Mouse (Mus musculus) cerebellum, adult 2 months (tissue): ENCODE data around the gene Ascl4.

ENCODE experiments used
- CTCF ChIP-seq: fragments of 200-500 bp; IDR thresholded peaks from 2 replicates; pipeline ENCODE4 v1.5.1; 2011; ENCODE audit warnings: low read depth, mild to moderate bottlenecking, control low read depth, low read length, moderate library complexity, borderline replicate concordance; ENCODE audit not compliant: insufficient read depth
- POLR2A ChIP-seq: fragments of 200-500 bp; IDR thresholded peaks from 2 replicates; pipeline ENCODE4 v1.6.1; 2011; ENCODE audit warnings: low read length, control low read depth, borderline replicate concordance; ENCODE audit not compliant: insufficient read depth

DNA sequence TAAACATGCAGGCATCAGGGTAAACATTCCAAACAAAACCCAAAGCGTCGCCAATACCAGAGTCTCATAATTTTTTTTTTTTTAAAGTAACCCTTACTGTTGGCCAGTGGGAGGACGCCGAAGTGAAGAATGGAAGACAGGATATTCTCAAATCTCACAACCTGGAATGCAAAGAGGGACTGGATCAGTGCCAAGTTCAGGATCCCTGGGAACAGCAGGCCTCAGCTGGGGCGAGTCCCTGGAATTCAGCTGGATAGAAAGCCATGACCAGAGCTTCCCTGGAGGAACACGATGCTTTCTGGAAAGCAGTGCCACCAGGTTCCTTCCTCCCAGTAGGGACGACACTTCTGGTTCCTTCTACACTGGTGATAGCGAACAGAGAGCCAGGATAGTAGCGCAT, 35.4 kb downstream of the Ascl4 start:
- no peak for TF ChIP-seq CTCF
- TF ChIP-seq POLR2A, result no peak
